Mouse (Mus musculus): ENCODE measurements around the gene Mcpt2.
"Not testable (repeated sequence)": the region's sequence is repeated elsewhere in the genome, so short reads cannot be mapped to it uniquely, and the experiment has no call there.

Mcpt2 gene

GRCm38 (mm10) chr14:56041792-56042191, at the start of gene Mcpt2:
TSS of gene Mcpt2 (plus strand) at chr14:56042041.
- DNase-seq (ENCODE audit: low spot score) = not testable (repeated sequence)

- DNase-seq (ENCODE audit: low spot score) = no peak
Measured at GRCm38 (mm10) chr14:56013147-56013546, 28.7 kb upstream of the Mcpt2 start.

DNA sequence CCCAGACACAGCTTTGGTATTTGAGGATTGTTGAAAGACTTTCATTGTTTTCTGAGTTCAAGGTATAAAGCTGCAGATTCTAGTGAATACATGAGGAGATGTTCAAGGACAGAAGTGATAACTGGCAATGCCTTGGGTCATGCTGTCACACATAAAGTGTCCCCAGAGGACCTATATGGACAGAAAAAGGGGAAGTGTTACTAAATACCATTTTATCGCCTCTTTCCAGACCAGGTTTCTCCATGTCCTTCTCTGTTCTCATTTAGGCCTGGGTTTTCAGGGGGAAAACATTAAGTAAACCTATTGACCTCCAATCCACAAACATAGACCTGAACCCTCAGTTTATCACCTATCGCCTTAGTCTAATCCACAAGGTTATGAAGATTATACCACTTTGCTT, 27.9 kb upstream of the Mcpt2 start:
- no peak for DNase-seq (ENCODE audit: low spot score)

DNA sequence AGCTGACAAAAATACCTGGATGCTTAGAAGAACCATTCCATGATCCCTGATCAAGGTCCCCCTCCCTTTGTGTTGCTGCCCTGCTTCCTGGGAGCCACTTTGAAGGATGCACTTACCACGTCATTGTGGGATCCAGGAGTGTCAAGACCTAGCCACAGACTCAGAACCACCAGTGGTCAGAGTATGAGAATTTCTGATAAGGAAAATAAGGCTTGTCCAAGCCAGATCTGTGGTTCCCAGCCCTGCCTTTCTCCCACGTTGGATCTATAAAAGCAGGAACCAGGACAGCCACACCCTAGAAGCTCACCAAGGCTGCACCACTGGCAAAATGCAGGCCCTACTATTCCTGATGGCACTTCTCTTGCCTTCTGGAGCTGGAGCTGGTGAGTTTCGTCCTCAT, 24.2 kb upstream of the Mcpt2 start, which contains the start of gene Mcpt1:
Gene Mcpt1, plus strand, starts transcription at position 301 of the 400 bp plus-strand sequence.
- not testable (repeated sequence) for DNase-seq (ENCODE audit: low spot score)

GRCm38 (mm10) chr14:56019446-56019845, 22.4 kb upstream of the Mcpt2 start:
- no peak for DNase-seq (ENCODE audit: low spot score)

- not testable (repeated sequence) for DNase-seq (ENCODE audit: low spot score)
Measured at GRCm38 (mm10) chr14:56021305-56021704, 20.5 kb upstream of the Mcpt2 start.

GRCm38 (mm10) chr14:56030395-56030794, 11.4 kb upstream of the Mcpt2 start, which contains the start of gene Mcpt9:
TSS of gene Mcpt9 (minus strand) at chr14:56030495.
- not testable (repeated sequence) for DNase-seq (ENCODE audit: low spot score)

DNA sequence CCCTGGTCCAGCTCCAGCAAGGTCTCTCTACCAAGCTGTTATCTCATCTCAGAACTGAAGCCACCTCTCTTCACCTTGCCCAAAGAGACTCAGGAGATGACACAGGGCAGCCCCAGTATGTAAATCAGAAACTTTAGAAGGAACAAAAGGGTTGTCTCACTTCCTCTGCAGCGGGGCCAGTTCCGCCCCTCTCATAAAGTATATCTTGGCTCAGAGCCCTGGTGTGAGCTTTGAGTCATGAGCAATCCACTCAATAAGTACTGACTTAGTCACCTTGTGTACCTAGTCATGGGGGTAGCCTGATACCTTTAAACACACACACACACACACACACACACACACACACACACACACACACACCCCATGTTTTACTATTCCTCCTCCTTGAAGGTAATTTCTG, 7.4 kb upstream of the Mcpt2 start:
- DNase-seq (ENCODE audit: low spot score) = peak; percentile 1

GRCm38 (mm10) chr14:56055408-56055807, 13.6 kb downstream of the Mcpt2 start:
- no peak for DNase-seq (ENCODE audit: low spot score)

- no peak for DNase-seq (ENCODE audit: low spot score)
Measured at GRCm38 (mm10) chr14:56057722-56058121, 15.9 kb downstream of the Mcpt2 start.

DNA sequence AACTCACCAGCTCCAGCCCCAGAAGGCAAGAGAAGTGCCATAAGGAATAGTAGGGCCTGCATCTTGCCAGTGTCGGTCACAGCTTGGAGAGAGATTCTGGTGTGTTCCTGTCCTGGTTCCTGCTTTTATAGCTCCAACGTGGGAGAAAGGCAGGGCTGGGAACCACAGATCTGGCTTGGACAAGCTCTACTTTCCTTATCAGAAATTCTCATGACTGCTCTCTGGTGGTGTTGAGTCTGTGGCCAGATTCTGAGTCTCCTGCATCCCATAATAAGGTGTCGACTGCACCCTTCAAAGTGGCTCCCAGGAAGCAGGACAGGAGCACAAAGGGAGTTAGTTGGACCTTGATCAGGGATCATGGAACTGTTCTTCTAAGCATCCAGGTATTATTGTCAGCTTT, 20.4 kb downstream of the Mcpt2 start, which contains the start of gene Mcpt4:
Gene Mcpt4, minus strand, starts transcription at position 101 of the 400 bp plus-strand sequence.
- not testable (repeated sequence) for DNase-seq (ENCODE audit: low spot score)

DNA sequence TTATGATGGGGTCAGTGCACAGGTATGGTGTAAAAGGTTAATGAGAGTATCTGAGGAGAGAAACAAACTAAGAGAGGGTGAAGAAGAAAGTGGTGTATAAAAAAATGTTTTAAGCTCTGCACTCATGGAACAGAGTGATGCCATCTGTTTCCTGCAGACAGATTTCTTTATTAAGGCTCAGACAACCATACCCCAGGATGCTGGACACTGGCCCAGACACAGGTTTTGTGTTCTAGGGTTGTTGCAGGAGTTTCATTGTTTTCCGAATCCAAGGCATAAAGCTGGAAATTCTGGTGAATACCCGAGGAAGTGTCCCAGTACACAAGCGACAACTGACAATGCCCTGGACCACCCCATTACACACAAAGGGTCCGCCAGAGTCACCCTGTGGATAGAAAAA, 40.2 kb downstream of the Mcpt2 start:
- no peak for DNase-seq (ENCODE audit: low spot score)

- DNase-seq (ENCODE audit: low spot score) = no peak
Measured at GRCm38 (mm10) chr14:56085167-56085566, 43.3 kb downstream of the Mcpt2 start, which contains the start of gene Mcpt8. TSS of gene Mcpt8 (minus strand) at chr14:56085273.

- no peak for DNase-seq (ENCODE audit: low spot score)
Measured at GRCm38 (mm10) chr14:56086711-56087110, 44.9 kb downstream of the Mcpt2 start.

GRCm38 (mm10) chr14:56093353-56093752, 51.5 kb downstream of the Mcpt2 start:
- DNase-seq (ENCODE audit: low spot score) = no peak
